Mouse (Mus musculus) urinary bladder, postnatal 25 days (tissue): ENCODE measurements around the gene Vps35l.

Experiments
- DNase-seq: peaks from one replicate; pipeline ENCODE4 v3.0.0; 2022; ENCODE audit warnings: low spot score

Gene Vps35l

GRCm38 (mm10) chr7:118739975-118740531 lies at the start of gene Vps35l:
Gene Vps35l (plus strand): TSS chr7:118740226.
- peak; percentile 66 for DNase-seq

- no peak for DNase-seq
These were observed 48.7 kb upstream of the Vps35l start for GRCm38 (mm10) chr7:118691287-118691686.

GRCm38 (mm10) chr7:118696146-118696545 lies 43.9 kb upstream of the Vps35l start:
- DNase-seq: no peak

- no peak for DNase-seq
These were observed 42.9 kb upstream of the Vps35l start for GRCm38 (mm10) chr7:118697168-118697567.

GRCm38 (mm10) chr7:118698882-118699281 lies 41.1 kb upstream of the Vps35l start:
- no peak for DNase-seq

GRCm38 (mm10) chr7:118703144-118703561 lies 36.9 kb upstream of the Vps35l start:
- no peak for DNase-seq

GRCm38 (mm10) chr7:118704001-118704850 lies 35.8 kb upstream of the Vps35l start:
- DNase-seq: no peak

- DNase-seq: peak; percentile 87
These were observed 34.7 kb upstream of the Vps35l start, which contains the start of gene Gde1 for GRCm38 (mm10) chr7:118705101-118705961. Gene Gde1 (minus strand): TSS chr7:118705778.

- DNase-seq: no peak
These were observed 34.0 kb upstream of the Vps35l start for GRCm38 (mm10) chr7:118706051-118706450.

- DNase-seq: no peak
These were observed 33.5 kb upstream of the Vps35l start for GRCm38 (mm10) chr7:118706488-118706887.

- DNase-seq: no peak
These were observed 32.8 kb upstream of the Vps35l start for GRCm38 (mm10) chr7:118707216-118707615.

- DNase-seq: no peak
These were observed 32.0 kb upstream of the Vps35l start for GRCm38 (mm10) chr7:118708002-118708401.

- no peak for DNase-seq
These were observed 29.2 kb upstream of the Vps35l start for GRCm38 (mm10) chr7:118710776-118711175.

GRCm38 (mm10) chr7:118712228-118713173 lies 27.5 kb upstream of the Vps35l start, which contains the start of gene Ccp110:
Gene Ccp110 (plus strand): TSS chr7:118712552.
- peak; percentile 85 for DNase-seq

- DNase-seq: no peak
These were observed 25.2 kb upstream of the Vps35l start for GRCm38 (mm10) chr7:118714873-118715272.

- no peak for DNase-seq
These were observed 22.0 kb upstream of the Vps35l start for GRCm38 (mm10) chr7:118718066-118718465.

- DNase-seq: no peak
These were observed 16.1 kb upstream of the Vps35l start for GRCm38 (mm10) chr7:118723927-118724326.

GRCm38 (mm10) chr7:118725459-118725858 lies 14.6 kb upstream of the Vps35l start:
- no peak for DNase-seq

- DNase-seq: no peak
These were observed 11.0 kb upstream of the Vps35l start for GRCm38 (mm10) chr7:118728846-118729587.

- DNase-seq: no peak
These were observed 8.2 kb upstream of the Vps35l start for GRCm38 (mm10) chr7:118731781-118732180.
